Mouse (Mus musculus): ENCODE data around the gene Acad9.

- TF ChIP-seq ZC3H11A (IDR thresholded peaks at IDR 0.05; ENCODE audit: borderline replicate concordance, low read depth, low read length) = no peak
- TF ChIP-seq HCFC1 (IDR thresholded peaks at IDR 0.05; ENCODE audit: borderline replicate concordance, insufficient read depth, low read length) = no peak
- no peak for TF ChIP-seq MAFK (IDR thresholded peaks at IDR 0.05; ENCODE audit: insufficient read depth, low read depth, low read length)
Measured at GRCm38 (mm10) chr3:36065166-36065565, 613 bp upstream of the Acad9 start.

Data from ES-E14 (cell line).